Mouse (Mus musculus) gastrocnemius, postnatal 14 days (tissue): Measurements from ENCODE around the gene Rreb1. TPM values are rescaled to one million over a fixed set of nuclear protein-coding genes. Genes with fewer than 3 reads are reported as not detected.

Experiments
- DNase-seq: peaks from one replicate; pipeline ENCODE4 v3.0.0; 2021; ENCODE audit warnings: mixed read lengths
- intact Hi-C: fragments of 180-260 bp; cut with DNase I; formaldehyde crosslinking; loops from one replicate; pipeline ENCODE4 v1.15.1; 2025; ENCODE audit warnings: low total_unique reads
- long read RNA-seq, 2 experiments: library from polyadenylated mRNA; stranded (forward); transcript quantifications; one replicate each; pipeline ENCODE4 v2.0.0; 2021
- total RNA-seq, 2 experiments: library from RNA; stranded (reverse); gene quantifications; 2 replicates each; pipeline ENCODE4 v1.2.3; 2021

Rreb1 gene
- total RNA-seq, result 10 to 100 TPM; 26.2 to 32.9 TPM
- long read RNA-seq, experiment 1, partial matches to known transcripts, result 3 of 4 reads
- long read RNA-seq, experiment 1, other reads (novel, unspliced or antisense), result 1 of 4 reads
- long read RNA-seq, experiment 2, full-length matches to known transcripts, result 1 of 1 reads
- long read RNA-seq, experiment 2, partial matches to known transcripts, result 0 of 1 reads
- long read RNA-seq, experiment 2, other reads (novel, unspliced or antisense), result 0 of 1 reads

- intact Hi-C loops, result loop anchor here (10.0 kb wide), 1 partner anchor 117 kb away; no protein-coding TSS in a partner anchor
- DNase-seq, result peak; percentile 57
Measured at GRCm38 (mm10) chr13:37778147-37778593, at the start of gene Rreb1. Gene Rreb1 (plus strand): TSS chr13:37778400.

- intact Hi-C loops, result no loop called here
- DNase-seq, result no peak
Measured at GRCm38 (mm10) chr13:37728551-37728950, 49.6 kb upstream of the Rreb1 start.

- no peak for DNase-seq
- intact Hi-C loops, result no loop called here
Measured at GRCm38 (mm10) chr13:37731914-37732693, 46.1 kb upstream of the Rreb1 start.

GRCm38 (mm10) chr13:37734501-37734900 is 43.7 kb upstream of the Rreb1 start:
- DNase-seq, result no peak
- intact Hi-C loops, result no loop called here

GRCm38 (mm10) chr13:37740111-37740510 is 38.1 kb upstream of the Rreb1 start:
- intact Hi-C loops, result no loop called here
- DNase-seq, result no peak

- DNase-seq, result no peak
- intact Hi-C loops, result no loop called here
Measured at GRCm38 (mm10) chr13:37740752-37741151, 37.4 kb upstream of the Rreb1 start.

- intact Hi-C loops, result no loop called here
- DNase-seq, result no peak
Measured at GRCm38 (mm10) chr13:37742248-37742647, 36.0 kb upstream of the Rreb1 start.

- intact Hi-C loops, result no loop called here
- no peak for DNase-seq
Measured at GRCm38 (mm10) chr13:37747504-37747903, 30.7 kb upstream of the Rreb1 start.

GRCm38 (mm10) chr13:37749485-37749884 is 28.7 kb upstream of the Rreb1 start:
- intact Hi-C loops, result no loop called here
- DNase-seq, result no peak

GRCm38 (mm10) chr13:37751154-37751950 is 26.8 kb upstream of the Rreb1 start:
- intact Hi-C loops, result no loop called here
- peak; percentile 38 for DNase-seq

- intact Hi-C loops, result no loop called here
Measured at GRCm38 (mm10) chr13:37759341-37760012, 18.7 kb upstream of the Rreb1 start.

GRCm38 (mm10) chr13:37760013-37760342 is 18.2 kb upstream of the Rreb1 start:
- intact Hi-C loops, result no loop called here
- no peak for DNase-seq

More at GRCm38 (mm10) chr13:37759341-37760012, 18.7 kb upstream of the Rreb1 start:
- no peak for DNase-seq

GRCm38 (mm10) chr13:37760373-37760772 is 17.8 kb upstream of the Rreb1 start:
- intact Hi-C loops, result no loop called here
- DNase-seq, result no peak

- DNase-seq, result peak; percentile 18
- intact Hi-C loops, result no loop called here
Measured at GRCm38 (mm10) chr13:37760957-37761941, 17.0 kb upstream of the Rreb1 start.

GRCm38 (mm10) chr13:37763800-37764407 is 14.3 kb upstream of the Rreb1 start:
- DNase-seq, result no peak
- intact Hi-C loops, result no loop called here

- intact Hi-C loops, result loop anchor here (10.0 kb wide), 1 partner anchor 125 kb away; no protein-coding TSS in a partner anchor
- no peak for DNase-seq
Measured at GRCm38 (mm10) chr13:37769777-37770176, 8.4 kb upstream of the Rreb1 start.

GRCm38 (mm10) chr13:37773476-37773875 is 4.7 kb upstream of the Rreb1 start:
- intact Hi-C loops, result loop anchor here (10.0 kb wide), 1 partner anchor 121 kb away; no protein-coding TSS in a partner anchor
- DNase-seq, result no peak

- intact Hi-C loops, result loop anchor here (10.0 kb wide), 1 partner anchor 118 kb away; no protein-coding TSS in a partner anchor
- no peak for DNase-seq
Measured at GRCm38 (mm10) chr13:37776675-37777074, 1.5 kb upstream of the Rreb1 start.
